Mouse (Mus musculus) embryonic facial prominence, embryonic 15.5 days (tissue): Measurements from ENCODE around the gene Olfr872. TPM values are rescaled to one million over a fixed set of nuclear protein-coding genes. Genes with fewer than 3 reads are reported as not detected.
"Not testable (repeated sequence)": the region's sequence is repeated elsewhere in the genome, so short reads cannot be mapped to it uniquely, and the experiment has no call there.

ENCODE experiments used
- ATAC-seq: fragments of 200-750 bp; cut with Nextera tagmentation; 2 replicates; pipeline ENCODE4 v1.8.0; 2017; ENCODE audit warnings: low read depth, moderate TSS enrichment; ENCODE audit not compliant: insufficient number of reproducible peaks, low FRiP score, low TSS enrichment
- H3K27ac ChIP-seq: fragments of 300-500 bp; sonication (generic); replicated peaks from 2 replicates; pipeline ENCODE4 v1.5.1; 2015; ENCODE audit warnings: mild to moderate bottlenecking, inconsistent platforms
- H3K27me3 ChIP-seq: fragments of 300-500 bp; sonication (generic); 2 replicates; pipeline ENCODE4 v1.6.1; 2015; ENCODE audit warnings: inconsistent platforms
- H3K36me3 ChIP-seq: fragments of 300-500 bp; sonication (generic); 2 replicates; pipeline ENCODE4 v1.6.1; 2015; ENCODE audit warnings: mild to moderate bottlenecking, inconsistent platforms
- H3K4me1 ChIP-seq: fragments of 300-500 bp; sonication (generic); 2 replicates; pipeline ENCODE4 v1.6.1; 2015; ENCODE audit warnings: inconsistent platforms
- H3K4me2 ChIP-seq: fragments of 300-500 bp; sonication (generic); replicated peaks from 2 replicates; pipeline ENCODE4 v1.6.1; 2015; ENCODE audit warnings: mild to moderate bottlenecking, inconsistent platforms
- H3K4me3 ChIP-seq: fragments of 300-500 bp; sonication (generic); replicated peaks from 2 replicates; pipeline ENCODE4 v1.5.1; 2015; ENCODE audit warnings: mild to moderate bottlenecking, inconsistent platforms
- H3K9ac ChIP-seq: fragments of 300-500 bp; sonication (generic); 2 replicates; pipeline ENCODE4 v1.6.1; 2015; ENCODE audit warnings: inconsistent platforms
- H3K9me3 ChIP-seq: fragments of 300-500 bp; sonication (generic); replicated peaks from 2 replicates; pipeline ENCODE4 v1.6.1; 2016; ENCODE audit warnings: inconsistent platforms
- WGBS: fragments of 180-500 bp; shearing (Covaris S2); methylation state at CpG from one replicate; pipeline ENCODE4 v1.1.7; 2015; 5-methylcytosine and 5-hydroxymethylcytosine counted together
- polyA plus RNA-seq: library from polyadenylated mRNA; unstranded; fragments of >200 nt; fragmentation: Nextera tagmentation; extraction: Ambion mirVana; gene quantifications from 2 replicates; pipeline ENCODE4 v1.2.1, GENCODE M21; 2015

Olfr872 gene
- not detected in 2 replicates for polyA plus RNA-seq

DNA sequence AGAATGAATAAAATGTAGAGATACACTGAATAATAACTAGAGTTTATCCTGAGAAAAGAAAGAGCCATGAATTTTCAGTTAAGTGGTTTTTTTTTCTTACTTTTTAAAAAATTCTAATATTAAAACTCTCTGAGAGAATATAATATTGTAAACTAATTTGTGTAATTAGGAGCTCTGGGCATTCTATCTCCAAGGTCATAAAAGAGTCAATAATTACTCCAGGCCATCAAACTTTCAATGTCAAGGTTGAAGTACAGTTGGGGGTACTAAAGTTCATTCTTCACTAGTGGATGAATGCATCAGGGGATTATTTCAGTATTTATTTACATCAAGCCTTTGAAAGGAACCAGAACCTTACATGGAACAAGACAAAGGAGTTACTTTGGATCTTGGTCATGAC, at the start of gene Olfr872:
Gene Olfr872 (plus strand): TSS at position 301 of the 400 bp plus-strand sequence.
- Histone ChIP-seq H3K4me2 (no peak within 1 kb of the TSS), H3K36me3 (no peaks in the 10 kb centered on the region), H3K27me3 (no peaks in the 10 kb centered on the region), H3K4me3 (no peak within 1 kb of the TSS), H3K27ac (no peak within 1 kb of the TSS), H3K9ac (no peak within 1 kb of the TSS), H3K9me3 (no peaks in the 10 kb centered on the region), H3K4me1 (no peaks in the 10 kb centered on the region)
- no peak for ATAC-seq

DNA sequence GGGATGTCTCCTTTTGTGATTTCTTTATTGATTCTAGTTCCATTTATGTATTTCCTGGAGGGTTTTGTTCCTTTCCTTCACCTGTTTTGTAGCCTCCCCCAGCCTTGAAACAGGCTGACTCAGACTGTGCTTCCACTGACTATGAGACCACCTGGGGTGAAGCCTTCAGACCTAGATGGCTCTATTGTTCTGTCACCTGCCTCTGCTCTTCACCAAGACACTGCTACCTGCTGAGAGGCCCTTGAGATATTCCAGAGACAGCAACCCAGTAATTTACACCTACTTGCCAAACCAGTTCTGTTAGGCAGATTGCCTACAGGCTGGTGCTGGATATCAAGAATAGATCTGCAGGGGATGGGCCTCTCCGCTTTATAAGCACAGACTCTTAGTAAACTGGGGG, 34.8 kb upstream of the Olfr872 start:
- H3K27ac ChIP-seq = no peak overlapping the region
- no peaks in the 10 kb centered on the region for H3K36me3 ChIP-seq
- no peak for ATAC-seq
- no peak overlapping the region for H3K4me3 ChIP-seq
- H3K9ac ChIP-seq = no peak overlapping the region
- no peaks in the 10 kb centered on the region for H3K9me3 ChIP-seq
- H3K4me2 ChIP-seq = no peak overlapping the region
- 46% methylated on average over 1 of the region's 1 CpGs for WGBS
- H3K4me1 ChIP-seq = no peaks in the 10 kb centered on the region
- H3K27me3 ChIP-seq = no peaks in the 10 kb centered on the region

DNA sequence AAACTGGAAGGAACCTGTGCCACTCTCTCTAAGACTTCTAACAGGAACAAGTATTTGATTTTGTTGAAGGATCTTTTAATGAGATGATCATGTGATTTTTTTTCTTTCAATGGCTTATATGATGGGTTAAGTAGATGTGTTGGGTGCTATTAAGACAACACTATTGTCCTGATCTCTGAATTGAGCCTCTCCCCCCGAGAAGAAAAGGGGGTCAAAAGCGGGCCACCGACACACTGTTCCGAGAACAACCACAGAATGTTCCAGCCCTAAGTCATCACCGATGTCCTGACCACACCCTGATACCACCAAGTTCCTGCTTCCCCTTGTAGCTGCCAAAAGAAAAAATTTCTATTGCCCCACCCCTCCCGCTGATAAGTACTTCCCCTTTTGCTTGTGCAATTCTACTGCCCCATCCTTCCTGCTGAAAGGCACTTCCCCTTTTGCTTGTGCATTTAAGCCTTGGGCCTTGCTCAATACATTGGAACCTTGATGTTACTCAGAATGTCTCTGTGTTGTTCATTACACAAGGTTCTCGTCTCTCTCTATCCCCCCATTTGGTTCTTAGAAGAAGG, 33.4 kb upstream of the Olfr872 start:
- H3K9ac ChIP-seq, H3K4me1 ChIP-seq, ATAC-seq, H3K9me3 ChIP-seq, H3K27ac ChIP-seq, H3K4me3 ChIP-seq, H3K27me3 ChIP-seq, H3K36me3 ChIP-seq, H3K4me2 ChIP-seq: not testable (repeated sequence)
- WGBS = 79% methylated on average over 7 of the region's 7 CpGs

DNA sequence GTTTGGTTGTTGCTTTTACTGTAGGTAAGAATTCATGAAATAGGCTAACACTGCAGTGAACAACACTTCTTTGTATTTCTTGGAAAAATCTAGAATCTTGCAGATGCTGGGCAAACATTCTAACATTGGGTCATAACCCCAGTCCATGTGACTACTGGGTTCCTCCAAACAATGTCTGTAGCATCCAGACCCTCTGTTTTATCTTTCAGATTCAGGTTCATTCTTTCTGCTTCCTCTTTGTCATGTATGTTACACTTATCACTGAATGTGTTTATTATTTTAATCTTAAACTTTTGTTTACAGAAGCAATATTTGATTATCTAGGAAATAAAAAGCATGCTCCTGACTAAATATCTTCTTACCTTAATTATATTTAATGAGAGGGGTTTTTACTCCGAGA, 26.1 kb upstream of the Olfr872 start:
- WGBS = 36% methylated on average over 1 of the region's 1 CpGs
- ATAC-seq = no peak
- Histone ChIP-seq H3K27ac (no peak overlapping the region), H3K4me2 (no peak overlapping the region), H3K27me3 (no peaks in the 10 kb centered on the region), H3K4me1 (no peaks in the 10 kb centered on the region), H3K4me3 (no peak overlapping the region), H3K9me3 (no peaks in the 10 kb centered on the region), H3K9ac (no peak overlapping the region), H3K36me3 (no peaks in the 10 kb centered on the region)

DNA sequence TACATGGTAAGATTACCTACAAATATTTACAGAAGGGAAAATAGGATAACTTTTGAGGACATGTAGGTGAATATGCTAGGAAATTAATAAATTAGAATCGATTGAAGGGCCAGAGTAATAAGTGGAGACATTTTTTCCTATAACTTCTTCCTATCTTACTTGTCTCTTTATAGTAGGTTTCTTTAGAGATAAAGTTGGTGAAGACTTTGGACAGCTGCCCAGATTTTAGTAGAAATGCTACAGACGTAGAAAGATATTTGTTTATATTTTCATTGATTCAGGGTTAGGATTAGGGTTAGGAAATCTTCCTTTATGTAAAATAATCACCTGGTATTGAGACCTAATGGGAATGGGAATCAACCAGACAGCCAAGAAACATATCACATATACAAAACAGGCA, 25.4 kb upstream of the Olfr872 start:
- WGBS = 67% methylated on average over 2 of the region's 2 CpGs
- H3K4me3 ChIP-seq = no peak overlapping the region
- no peak overlapping the region for H3K27ac ChIP-seq
- H3K4me2 ChIP-seq = no peak overlapping the region
- no peaks in the 10 kb centered on the region for H3K27me3 ChIP-seq
- H3K9ac ChIP-seq = no peak overlapping the region
- H3K4me1 ChIP-seq = no peaks in the 10 kb centered on the region
- no peak for ATAC-seq
- H3K9me3 ChIP-seq = no peaks in the 10 kb centered on the region
- H3K36me3 ChIP-seq = no peaks in the 10 kb centered on the region

DNA sequence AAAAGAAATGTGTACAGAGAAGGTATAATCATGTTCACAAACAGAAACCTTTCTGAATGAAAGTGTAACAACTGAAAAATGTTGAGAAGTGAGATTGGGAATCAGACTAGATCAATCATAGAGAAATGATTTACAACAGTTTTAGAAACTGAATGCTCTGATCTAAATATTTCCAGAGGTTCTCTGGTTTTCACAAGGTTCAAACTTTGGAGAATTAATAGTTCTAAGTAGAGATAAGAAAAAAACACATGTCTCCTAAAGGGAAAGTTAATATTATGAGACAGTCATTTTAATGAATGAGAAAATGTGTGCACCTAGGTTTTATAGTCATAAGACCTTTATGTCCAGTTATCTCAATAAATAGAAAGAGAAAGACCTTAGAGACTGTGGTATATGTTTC, 25.0 kb upstream of the Olfr872 start, which contains the start of gene Olfr871:
Gene Olfr871 (plus strand): TSS at position 301 of the 400 bp plus-strand sequence.
- no peaks in the 10 kb centered on the region for H3K36me3 ChIP-seq
- no peak within 1 kb of the TSS for H3K9ac ChIP-seq
- no peak within 1 kb of the TSS for H3K4me2 ChIP-seq
- H3K27ac ChIP-seq = no peak within 1 kb of the TSS
- ATAC-seq = no peak
- no peaks in the 10 kb centered on the region for H3K9me3 ChIP-seq
- H3K27me3 ChIP-seq = no peaks in the 10 kb centered on the region
- no peaks in the 10 kb centered on the region for H3K4me1 ChIP-seq
- H3K4me3 ChIP-seq = no peak within 1 kb of the TSS

DNA sequence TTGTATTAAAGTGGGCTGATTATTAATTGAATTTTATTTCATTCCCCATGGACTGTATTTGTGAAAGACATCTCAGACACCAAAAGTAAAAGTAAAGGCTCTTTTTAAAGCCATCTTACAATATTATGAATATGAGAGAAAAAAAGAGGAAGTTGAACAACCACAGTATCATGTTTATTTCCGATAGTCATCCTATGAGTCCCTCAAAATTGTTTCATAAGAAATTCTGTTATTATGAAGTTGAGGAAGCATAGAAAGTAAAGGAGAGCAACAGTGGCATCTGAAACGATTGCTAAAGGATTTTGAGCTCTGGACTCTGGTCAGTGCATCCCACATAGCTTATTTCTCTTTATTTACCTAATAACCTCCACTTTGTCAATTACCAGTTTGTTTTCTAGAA, 459 bp downstream of the Olfr872 start:
- Histone ChIP-seq H3K4me2 (no peak overlapping the region), H3K9me3 (no peaks in the 10 kb centered on the region), H3K27ac (no peak overlapping the region), H3K27me3 (no peaks in the 10 kb centered on the region), H3K36me3 (no peaks in the 10 kb centered on the region), H3K4me1 (no peaks in the 10 kb centered on the region), H3K9ac (no peak overlapping the region), H3K4me3 (no peak overlapping the region)
- ATAC-seq = no peak
- WGBS = 72% methylated on average over 2 of the region's 2 CpGs

DNA sequence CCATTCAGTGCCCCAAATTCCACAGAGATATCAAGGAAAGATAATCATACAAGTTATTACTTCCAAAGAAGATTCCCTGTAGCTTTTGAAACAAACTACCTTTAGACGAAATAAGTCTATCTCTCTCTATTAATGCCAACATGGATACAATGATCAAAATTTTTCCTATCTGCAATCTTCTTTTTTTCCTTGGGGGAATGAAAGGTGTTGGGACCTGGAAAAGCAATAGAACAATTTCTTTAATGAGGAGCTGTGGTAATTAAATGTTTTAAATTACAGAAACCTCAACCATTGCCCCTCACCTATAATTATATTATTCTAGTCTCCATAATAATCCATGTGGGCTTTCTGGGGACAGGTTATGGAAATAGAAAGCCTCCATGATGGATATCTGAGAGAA, 45.1 kb downstream of the Olfr872 start, which contains the start of gene Olfr39:
Gene Olfr39 (plus strand): TSS at position 301 of the 400 bp plus-strand sequence.
- ATAC-seq = no peak
- 72% methylated on average over 1 of the region's 1 CpGs for WGBS
- H3K9ac ChIP-seq = no peak within 1 kb of the TSS
- H3K27ac ChIP-seq = no peak within 1 kb of the TSS
- H3K4me3 ChIP-seq = no peak within 1 kb of the TSS
- no peaks in the 10 kb centered on the region for H3K9me3 ChIP-seq
- H3K36me3 ChIP-seq = no peaks in the 10 kb centered on the region
- H3K4me2 ChIP-seq = no peak within 1 kb of the TSS
- H3K27me3 ChIP-seq = no peaks in the 10 kb centered on the region
- H3K4me1 ChIP-seq = no peaks in the 10 kb centered on the region

DNA sequence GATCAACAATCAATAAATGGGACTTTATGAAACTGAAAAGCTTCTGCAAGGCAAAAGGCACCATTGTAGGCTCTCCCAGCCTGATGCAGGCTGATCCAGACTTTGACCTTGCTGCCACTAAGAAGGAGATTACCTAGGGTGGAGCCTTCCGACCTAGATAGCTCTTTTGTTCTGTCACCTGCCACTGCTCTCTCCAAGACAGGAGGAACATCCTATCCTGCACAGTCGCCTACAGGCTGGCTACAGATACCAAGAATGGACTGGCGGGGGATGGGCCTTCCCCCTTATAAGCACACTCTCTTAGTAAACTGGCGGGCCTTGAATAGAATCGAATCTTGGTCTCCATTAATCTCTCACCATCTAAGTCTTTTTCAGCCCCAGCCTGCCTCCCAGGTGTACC, 58.6 kb downstream of the Olfr872 start:
- not testable (repeated sequence) for H3K36me3 ChIP-seq, ATAC-seq
- 76% methylated on average over 5 of the region's 5 CpGs for WGBS

DNA sequence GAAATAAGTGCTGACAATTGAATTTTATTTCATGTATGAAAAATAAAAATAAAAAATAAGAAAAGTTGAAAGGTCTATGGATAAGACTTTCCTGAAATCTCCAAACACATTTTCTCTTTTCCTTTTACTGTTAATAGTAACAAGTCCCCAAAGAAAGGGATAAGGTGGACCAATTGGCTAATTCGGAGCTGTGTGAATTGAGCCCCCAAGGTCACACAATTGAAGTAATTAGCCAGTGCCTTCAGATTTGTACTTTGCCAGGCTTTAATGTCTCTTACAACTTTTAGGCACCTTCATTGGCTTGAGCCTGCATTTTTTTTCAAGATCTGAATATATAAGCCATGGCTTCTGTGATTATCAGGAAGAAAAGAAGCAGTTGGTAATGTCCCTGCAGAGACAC, 61.3 kb downstream of the Olfr872 start, which contains the start of gene Olfr873:
Gene Olfr873 (plus strand): TSS at position 301 of the 400 bp plus-strand sequence.
- no peak within 1 kb of the TSS for H3K4me2 ChIP-seq
- no peak within 1 kb of the TSS for H3K27ac ChIP-seq
- H3K36me3 ChIP-seq = no peaks in the 10 kb centered on the region
- H3K4me1 ChIP-seq = no peaks in the 10 kb centered on the region
- no peaks in the 10 kb centered on the region for H3K27me3 ChIP-seq
- no peaks in the 10 kb centered on the region for H3K9me3 ChIP-seq
- WGBS = 67% methylated on average over 1 of the region's 1 CpGs
- ATAC-seq = no peak
- H3K9ac ChIP-seq = no peak within 1 kb of the TSS
- H3K4me3 ChIP-seq = no peak within 1 kb of the TSS

More for the DNA sequence above, 58.6 kb downstream of the Olfr872 start:
- H3K4me2 ChIP-seq, H3K9ac ChIP-seq, H3K27ac ChIP-seq, H3K27me3 ChIP-seq, H3K9me3 ChIP-seq, H3K4me1 ChIP-seq, H3K4me3 ChIP-seq: not testable (repeated sequence)
